Mouse (Mus musculus): ENCODE results near the gene Slc24a5.
"Not testable (repeated sequence)": the region's sequence is repeated elsewhere in the genome, so short reads cannot be mapped to it uniquely, and the experiment has no call there.

Gene Slc24a5

DNA sequence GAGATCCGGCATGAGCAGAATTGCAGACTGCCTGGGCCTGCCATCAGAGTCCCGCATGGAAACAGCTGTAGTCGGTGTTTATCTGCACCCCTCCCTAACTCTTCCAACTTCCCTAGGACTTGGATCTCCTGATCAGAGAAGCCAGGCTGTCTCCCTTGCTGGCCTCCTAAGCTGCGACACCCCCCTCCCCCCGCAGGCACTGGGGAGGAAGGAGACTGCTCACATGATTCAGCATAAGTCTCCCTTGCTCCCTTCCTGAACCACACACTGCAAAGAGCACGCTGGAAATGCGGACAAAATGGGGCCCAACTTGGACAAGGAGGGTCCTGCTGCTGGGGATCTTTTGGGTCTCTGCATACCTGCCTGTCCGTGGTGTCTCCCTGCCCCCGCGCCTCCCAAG, at the start of gene Slc24a5:
Gene Slc24a5, plus strand, starts transcription at position 231 of the 400 bp plus-strand sequence.
- peak in 1 of 2 experiments; percentile 10 for DNase-seq

DNA sequence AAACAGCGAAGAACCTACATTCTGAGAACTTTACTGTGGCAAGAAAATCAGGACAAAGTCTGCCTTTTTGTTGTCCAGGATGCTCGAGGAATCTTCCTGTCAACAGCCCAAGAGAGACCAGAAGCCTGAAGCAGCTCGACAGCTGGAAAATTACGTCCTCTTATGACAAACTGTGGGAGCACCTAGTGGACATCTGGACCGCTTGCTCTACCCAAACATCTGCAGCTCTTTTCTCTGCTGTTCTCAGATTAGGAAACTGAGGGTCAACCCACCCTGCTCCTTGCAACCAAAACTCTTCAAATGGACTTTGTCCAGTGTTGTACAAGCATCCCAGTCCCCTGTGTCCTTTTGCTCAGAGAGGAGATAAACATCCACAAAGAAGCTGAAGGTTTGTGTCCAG, 43.5 kb upstream of the Slc24a5 start:
- DNase-seq = no peak

DNA sequence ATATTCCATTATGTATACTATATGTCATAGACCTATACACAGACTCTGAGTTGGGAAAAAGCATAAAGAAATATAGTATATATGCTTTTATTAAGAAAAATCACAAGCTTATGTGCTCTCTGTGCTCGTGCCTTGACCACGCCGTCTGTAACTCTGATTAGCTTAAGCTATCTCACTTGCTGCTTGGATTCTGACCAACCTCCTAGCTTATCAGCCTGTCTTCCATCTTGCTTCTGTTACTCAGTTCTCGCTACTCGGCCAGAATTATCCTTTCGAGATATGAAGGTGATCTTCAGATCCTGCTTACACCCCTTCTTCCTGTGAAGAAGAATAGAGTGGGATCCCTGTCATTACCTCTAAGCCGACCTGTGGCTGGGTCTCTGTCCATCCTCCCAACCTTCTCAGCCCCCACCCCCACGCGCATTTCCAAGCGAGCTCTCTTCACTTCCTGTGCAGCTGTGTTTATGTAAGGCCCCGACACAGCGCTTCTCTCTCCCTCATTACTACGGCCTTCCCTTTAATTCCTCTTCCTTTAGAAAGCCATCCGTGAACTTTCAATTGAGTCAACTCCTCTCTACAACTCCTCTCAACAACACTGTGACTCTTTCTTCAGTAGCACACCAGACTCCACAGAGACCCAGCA, 41.4 kb upstream of the Slc24a5 start:
- no peak for DNase-seq

DNA sequence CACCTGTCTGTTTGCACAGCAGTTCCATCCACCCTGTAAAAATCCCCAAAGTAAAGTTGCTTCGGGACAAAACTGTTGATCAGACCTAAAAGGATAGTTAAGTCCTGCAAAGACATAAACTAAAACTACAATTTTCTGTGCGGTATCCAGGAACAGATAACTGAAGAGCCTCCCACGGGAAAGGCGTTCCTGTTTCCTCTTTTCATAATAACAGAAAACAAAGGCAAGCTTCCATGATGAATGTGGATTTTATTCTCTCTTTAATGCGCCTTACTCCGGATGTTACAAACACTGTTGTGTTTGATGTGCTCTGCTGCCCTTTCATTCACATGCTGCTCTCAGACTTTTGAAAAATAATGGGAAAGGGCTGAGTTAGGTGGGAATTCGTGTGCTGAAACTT, 37.3 kb upstream of the Slc24a5 start:
- no peak for DNase-seq

DNA sequence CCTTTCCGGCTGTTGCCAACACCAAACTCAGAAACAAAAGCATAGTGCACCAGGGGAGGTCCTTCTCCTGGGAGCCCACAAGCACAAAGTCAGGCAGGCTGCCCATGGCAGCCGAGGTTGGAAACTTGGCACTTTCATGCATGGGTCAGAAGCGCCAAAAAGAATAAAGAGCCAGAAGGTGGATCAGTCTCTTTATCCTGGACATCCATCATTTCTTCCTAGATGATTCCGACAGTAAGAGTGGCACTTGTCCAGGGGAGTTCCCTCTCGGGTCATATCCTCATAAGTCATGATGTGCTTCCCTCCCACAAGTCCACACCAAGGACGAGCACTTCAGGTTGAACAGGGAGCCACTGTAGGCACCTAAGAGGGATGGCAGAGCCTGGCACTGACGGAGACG, 36.8 kb upstream of the Slc24a5 start:
- DNase-seq = peak; percentile 25 to 37

DNA sequence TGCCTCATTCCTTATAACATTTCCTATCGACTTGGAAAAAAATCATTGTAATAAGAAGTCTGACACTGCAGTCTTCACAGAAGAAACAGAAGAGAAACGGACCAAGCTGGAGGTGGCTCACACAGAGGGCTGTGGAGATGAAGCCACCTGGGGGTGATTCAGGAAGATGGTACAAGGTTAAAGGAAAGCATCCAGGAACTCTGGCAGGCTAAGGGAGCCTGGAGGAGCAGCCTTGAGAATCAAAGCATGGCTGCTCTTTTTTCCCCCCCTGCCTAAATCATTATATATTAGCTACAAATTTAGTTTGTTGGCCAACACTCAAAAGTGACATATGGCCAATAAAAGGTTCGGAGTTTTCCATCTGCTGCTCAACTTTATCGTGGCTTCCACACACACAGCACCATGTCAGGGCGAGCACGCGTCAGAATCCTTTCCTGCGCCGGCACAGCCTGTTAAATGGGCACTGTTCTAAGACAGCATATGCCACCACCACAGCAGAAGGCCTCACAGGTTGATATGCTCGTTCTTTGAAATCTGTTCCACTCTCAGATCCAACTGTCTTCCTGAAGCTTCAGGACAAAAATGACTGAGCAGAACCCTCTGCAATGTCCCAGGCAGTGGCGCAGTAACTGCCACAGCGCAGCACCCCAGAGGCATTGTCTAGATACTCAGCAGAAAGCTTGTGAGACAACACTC, 36.2 kb upstream of the Slc24a5 start:
- no peak for DNase-seq

DNA sequence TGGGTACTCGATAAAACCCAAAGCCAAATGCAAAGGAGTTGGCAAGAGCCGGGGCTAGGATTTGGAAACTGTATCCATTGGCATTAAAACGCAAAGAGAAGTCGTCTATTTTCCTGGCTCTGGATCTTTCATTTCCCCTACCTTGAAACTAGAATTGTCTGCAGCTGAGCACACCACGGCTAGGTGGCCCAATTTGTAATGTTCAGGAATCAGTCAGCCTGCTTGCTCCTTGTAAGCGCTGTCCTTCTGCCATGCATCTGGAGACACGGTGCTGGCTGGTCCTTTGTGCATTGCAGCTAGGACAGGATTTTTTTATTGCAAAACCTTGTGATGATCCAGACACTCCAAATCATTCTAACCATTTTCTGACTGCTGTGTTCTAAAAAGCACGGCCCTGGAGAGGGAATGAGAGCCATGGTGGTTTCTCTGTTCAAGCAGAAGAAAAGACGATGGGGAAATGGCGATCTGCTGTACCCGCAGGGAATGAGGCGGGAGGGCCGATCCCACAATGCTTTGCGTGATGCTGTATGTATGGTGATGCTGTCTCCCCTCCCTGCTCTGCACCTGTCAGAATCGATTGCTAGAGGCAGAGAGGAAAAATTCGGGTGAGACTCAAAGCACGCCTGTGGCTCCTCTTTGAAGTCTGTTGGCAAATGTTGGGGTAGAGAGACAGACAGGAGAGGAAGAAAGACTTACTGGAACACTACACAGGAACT, 35.5 kb upstream of the Slc24a5 start:
- no peak for DNase-seq

DNA sequence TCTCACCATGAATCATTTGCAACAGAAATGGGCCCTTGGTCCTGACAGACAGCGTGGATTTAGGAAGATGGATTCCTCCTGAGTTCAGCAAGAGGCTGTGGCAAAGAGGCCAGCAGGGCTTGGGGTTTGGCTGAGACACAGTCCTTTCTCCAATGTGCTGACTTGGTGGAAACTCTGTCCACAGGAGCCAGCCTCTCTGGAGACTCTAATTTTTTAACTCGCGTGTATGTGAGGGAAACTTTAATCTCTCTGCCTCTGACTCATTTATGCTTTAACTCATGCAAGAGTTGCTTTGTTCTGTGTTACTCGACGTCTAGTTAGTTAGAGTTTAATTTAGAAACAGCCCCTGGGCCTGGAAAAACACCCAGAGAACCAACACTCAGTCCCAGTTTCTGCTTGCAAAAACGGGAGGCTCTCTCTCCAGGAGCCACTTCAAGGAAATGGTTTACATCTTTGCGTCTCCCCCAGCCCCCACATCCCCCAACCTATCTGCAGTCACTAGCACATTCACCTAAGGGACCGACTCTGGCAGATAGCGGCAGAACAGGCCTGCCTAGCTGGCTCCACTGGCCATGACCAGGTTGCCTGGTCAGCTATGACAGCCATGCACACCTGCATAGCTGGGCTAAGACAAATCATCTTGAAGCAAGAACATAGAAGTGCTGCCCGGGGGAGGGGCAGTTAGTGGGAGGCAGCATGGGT, 34.7 kb upstream of the Slc24a5 start:
- DNase-seq = peak; percentile 36 to 54

DNA sequence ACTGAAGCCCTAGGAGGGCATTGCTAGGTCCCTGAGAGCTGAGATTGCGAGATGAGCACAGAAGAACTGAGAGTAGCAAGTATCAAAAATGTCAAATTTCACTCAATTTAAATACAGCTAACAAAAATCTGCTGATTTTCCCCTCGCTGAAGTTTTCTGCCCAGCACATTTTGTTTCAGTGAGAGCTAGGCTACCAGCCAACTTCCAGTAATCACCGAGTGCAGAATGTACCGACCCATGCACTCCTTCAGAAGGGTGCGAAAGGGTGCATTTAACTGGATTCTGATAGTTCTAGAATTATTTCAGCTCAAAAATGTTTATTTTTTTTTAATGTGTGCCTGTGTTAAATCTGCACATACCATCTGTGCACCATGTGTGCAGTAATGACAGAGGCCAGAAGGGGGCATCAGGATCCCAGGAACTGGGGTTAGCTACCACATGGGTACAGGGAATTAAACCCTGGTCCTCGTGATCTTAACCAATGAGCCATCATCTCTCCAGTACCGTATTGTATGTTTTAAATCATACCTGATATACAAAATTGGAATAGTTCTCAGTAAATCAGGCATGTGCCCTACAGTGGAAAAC, 12.5 kb upstream of the Slc24a5 start:
- peak; percentile 14 to 17 for DNase-seq

DNA sequence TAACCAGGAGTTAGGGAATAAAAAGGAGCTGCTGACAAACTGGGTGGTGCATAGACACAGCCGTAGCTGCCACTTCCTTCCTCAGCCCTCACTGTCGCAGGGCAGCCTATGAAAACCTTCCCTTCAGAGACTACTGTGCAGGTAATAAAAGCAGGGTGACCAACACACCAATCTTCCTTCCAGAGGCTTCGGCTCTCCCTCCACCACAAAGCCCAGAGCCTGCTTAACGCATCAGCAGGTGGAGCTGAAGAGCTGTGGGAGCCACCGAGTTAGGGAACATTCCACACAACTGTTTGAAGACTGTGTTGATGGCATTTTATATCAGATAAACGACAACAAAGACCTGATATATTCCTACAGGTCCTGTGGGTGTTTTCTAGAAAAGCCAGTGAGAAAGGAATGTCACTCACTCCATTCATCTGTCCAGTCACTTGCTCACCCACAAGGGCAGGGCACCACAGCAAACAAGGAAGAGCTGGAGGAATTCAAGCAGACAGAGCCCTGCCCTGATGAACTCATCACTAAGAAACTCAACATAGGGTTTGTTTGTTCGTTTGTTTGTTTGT, 10.6 kb upstream of the Slc24a5 start:
- DNase-seq = peak; percentile 23 to 68

DNA sequence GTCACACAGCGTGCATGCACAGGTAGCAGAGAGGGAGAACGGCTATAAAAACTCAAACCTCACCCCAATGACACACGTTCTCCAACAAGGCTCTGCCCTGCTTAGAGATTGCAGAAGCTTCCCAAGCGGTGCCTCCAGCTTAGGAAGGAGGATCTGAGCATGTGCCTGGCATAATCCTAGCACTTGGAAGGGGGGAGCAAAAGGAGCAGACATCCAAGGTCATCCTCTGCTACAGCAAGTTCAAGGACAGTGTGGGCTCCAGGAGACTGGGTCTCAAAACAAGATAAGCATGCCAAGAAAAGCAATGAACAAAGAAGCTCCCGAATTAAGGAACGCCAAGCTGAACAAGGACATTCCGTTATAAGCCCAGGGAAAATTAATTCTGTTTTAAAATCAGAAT, 6.5 kb upstream of the Slc24a5 start:
- no peak for DNase-seq

DNA sequence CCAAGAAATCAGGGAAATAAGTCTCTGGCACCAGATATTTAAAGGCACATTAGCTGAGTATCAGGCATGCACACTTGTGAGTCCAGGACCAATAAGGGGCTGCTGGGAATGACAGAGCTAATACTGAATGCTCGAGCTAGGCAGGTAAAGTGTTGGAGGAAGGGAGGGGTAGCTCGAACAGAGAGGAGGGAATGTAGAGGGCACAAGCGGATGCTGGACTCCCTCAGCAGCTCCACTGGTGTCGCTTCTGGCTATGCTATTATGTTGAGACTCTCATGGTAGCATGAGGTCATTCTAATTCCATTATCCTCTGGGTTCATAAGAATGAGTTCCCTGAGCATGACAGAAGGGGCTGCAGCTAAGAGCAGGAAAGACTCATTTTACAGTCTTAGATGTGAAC, 5.0 kb upstream of the Slc24a5 start:
- DNase-seq = no peak

DNA sequence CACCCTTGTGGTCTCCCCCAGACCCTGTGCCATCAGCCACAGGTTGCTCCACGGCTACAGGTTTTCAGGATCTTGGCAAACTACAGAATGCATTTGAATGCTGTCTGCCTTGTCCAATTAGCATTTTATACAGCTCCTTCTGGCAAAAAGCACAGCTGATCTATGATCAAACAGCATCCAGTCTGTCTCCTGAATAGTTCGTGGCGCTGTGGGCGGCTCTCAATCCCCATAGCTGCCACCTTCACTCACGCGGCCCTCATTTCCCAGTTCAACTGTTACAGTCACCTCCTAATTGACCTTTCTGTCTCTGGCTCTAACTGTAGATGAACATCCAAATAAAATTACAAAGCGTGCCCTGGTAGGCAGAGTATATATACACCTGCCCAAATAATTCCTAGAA, 551 bp upstream of the Slc24a5 start:
- no peak for DNase-seq

DNA sequence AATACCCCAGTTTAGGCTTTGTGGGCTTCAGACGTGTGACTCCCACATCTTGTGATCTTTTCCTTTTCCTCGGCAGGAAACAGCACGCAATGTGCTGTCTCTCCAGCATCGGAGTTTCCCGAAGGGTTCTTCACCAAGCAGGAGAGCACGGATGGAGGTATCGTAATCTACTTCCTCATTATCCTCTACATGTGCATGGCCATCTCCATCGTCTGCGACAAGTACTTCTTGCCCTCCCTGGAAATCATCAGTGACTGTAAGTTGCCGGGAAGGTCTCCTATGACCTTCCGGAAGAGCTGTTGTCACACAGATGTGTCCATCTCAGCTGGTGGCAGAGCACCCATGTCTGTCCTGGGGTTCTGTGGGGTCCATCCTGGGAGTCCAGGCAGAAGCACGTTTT, 772 bp downstream of the Slc24a5 start:
- DNase-seq = no peak

DNA sequence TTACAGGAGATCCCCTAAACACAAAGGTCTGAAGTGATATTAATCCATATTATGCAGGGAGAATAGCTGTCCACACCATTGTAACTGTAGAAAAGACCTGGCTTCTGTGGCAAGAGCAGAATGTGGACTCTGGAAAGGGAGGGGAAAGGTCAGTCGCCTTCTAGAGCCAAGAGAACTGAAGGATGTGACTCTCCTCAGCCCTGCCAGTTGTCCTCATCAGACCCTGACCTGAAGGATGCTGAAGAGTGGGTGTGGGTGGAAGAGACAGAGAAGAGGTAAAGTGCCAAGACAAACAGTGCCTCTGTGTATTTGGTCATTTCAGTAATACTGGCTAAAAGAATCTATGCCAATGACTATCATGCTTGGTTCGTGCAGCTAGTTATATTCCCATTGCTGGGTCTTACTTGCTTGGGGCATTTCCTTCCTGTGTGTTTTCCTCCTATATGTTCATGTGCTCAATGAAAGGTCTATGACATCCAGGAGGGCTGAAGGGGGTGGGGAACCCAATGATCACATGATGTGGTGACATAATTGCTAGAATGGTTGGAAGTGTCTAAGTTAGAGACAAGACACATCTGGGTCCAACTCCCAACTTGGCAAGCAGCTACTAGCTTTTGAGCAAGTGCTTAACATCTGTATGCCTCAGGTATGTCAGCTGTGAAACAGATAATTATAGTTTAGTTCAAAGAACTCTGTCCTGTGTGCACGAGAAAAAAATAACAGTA, 5.3 kb downstream of the Slc24a5 start:
- peak; percentile 19 to 61 for DNase-seq

DNA sequence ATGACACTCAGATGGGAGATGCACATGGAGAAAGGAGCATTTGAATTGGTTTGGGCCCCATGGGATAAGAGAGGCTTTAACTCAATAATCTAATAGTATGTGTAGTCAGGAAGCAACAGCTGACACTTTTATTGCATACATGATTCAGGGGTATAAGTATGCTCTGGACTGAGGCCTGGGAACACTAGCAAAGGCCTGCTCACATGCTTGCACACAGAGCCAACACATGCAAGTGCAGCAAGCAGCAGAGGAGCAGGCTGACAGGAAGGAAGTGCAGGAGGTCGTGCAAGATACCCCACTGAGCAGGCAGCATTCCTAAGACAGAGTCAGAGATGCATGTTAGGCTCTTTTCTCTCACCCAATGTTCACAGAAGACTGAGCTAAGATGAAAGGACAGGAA, 16.0 kb downstream of the Slc24a5 start:
- no peak for DNase-seq

DNA sequence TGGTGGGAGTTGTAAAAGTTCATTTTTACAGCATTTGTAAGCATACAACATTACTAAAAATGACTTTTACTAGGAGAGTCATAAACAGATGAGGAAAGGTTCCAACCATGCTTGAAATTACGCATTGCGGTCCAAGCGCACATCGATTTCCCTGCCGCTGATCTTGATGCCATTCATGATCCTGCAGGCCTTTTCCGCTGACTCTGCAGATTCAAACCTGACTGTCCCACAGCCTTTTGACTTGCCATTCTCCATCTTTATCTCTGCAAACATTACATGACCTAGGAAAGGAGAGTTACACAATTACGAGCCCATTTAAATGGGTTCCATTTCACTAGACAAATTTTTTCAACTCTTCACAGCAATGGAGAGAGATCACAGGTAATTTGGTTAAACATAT, 20.8 kb downstream of the Slc24a5 start:
- no peak for DNase-seq

DNA sequence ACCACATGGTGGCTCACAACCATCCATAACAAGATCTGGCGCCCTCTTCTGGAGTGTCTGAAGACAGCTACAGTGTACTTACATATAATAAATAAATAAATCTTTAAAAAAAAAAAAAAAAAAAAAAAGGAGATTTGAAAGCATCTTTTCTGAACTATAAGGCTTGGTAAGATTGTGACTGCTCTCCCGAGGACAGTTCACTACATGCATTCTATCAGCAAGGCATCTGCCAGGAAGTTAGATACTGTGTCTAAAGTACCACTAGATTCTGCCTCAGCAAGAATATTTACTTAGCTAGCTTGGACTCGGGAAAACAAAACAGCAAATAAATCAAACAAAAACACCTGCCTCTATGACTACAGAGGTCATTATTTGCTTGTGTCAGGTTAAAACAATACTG, 24.2 kb downstream of the Slc24a5 start:
- DNase-seq = not testable (repeated sequence)

DNA sequence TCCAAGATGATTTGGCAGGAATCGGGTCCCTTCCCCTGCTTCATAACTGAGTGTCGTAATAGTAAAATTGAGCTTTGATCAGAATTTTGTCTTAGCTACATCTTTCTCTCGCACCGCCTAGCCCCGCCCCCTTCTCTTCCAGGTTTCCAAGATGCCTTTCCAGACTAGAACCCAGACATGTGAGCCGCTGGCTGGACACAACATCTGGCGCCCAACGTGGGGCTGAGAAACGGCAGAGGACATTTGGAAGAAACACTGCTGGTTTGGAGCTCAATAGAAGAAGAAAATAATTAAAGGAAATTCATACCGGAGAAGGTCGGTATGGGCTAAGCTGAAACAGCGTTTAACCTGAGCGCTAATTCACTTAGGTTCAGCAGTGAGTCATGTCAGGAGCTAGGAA, 36.6 kb downstream of the Slc24a5 start:
- not testable (repeated sequence) for DNase-seq

DNA sequence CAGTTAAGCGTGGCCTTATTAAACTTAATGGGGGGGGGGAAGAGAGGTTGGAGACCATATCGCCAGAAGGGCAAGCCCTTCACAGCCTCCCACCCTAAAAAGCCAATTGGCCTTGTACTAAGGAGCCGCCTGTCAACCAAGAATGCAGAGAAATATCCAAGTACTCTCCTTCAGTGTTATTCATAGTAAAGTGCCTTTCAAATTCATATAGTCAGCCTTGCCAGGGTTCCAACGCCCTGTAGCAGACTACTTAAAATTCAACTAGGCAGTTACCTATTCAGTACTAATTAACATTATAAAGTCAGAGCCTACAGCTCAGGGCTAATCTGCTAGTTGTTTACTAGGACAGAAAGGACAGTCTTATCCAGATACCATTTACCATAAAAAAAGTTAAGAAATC, 38.6 kb downstream of the Slc24a5 start:
- DNase-seq = peak; percentile 13 to 24

DNA sequence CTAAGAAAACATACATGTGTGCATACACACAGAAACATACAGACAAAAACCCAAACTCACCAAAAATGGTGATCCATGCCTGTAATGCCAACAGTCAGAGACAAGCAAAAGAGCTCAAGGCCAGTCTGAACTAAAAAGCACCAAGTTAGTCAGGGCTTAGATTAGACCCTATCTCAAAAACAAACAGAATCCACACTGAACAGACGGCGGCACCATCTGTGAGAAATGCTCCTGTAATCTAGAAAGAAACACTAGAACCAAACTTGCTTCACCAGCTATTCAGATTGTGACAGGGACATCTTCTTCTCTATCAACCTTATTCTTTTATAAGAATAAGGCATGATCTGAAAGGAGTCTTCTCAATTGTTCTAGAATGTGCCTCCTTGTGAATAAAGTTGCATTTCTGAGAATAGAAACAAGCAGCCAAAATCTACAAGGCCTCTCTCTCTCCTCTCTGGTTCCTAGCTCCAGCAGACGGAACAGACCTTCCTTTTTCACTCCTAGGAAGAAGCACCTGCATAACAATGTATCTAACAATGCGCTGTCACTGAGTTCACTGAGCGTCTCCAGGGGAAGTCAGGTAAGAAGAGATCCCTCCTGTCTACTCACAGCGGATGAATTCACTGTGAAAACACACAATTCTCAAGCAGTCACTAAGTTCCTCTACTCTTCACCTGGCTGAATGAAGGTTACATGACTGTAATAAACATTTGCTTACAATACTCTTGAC, 51.6 kb downstream of the Slc24a5 start:
- DNase-seq = no peak
